Mouse (Mus musculus): ENCODE results near the gene Ddx11. TPM values are rescaled to one million over a fixed set of nuclear protein-coding genes. Genes with fewer than 3 reads are reported as not detected.
A peak's percentile ranks its signal among the peaks of the same experiment; 100 is the strongest.

The Ddx11 gene
- total and polyA plus RNA-seq, 2 experiments from 2014 or later = 2.5 to 6.7 TPM

GRCm38 (mm10) chr17:66077437-66077850 is 45.9 kb upstream of the Ddx11 start:
- peak overlapping the region; percentile 99 for H3K27ac ChIP-seq (ENCODE audit: low read depth, low read length)
- 2% methylated on average over 21 of the region's 23 CpGs for WGBS
- H3K4me2 ChIP-seq (ENCODE audit: low read depth, low read length, poor library complexity, severe bottlenecking) = peak overlapping the region; percentile 67
- H3K36me3 ChIP-seq (ENCODE audit: insufficient read depth, low read length) = peaks cover 6% of the 10 kb centered on the region; the same call in 1 of the 2 replicates
- no peak for TF ChIP-seq CTCF (IDR thresholded peaks at IDR 0.05)
- no peaks in the 10 kb centered on the region for H3K9me3 ChIP-seq (ENCODE audit: low read length)
- peak overlapping the region; percentile 90 for H3K4me3 ChIP-seq (ENCODE audit: low read depth, low read length)
- H3K9ac ChIP-seq (replicated peaks; ENCODE audit: low read length, poor library complexity, severe bottlenecking) = peak overlapping the region; percentile 94
- ATAC-seq (ENCODE audit: low FRiP score) = peak; percentile 69
- DNase-seq (ENCODE audit: low spot score) = peak; percentile 8
- H3K4me1 ChIP-seq (ENCODE audit: insufficient read depth, low read length) = peaks cover 7% of the 10 kb centered on the region
- no peaks in the 10 kb centered on the region for H3K27me3 ChIP-seq (ENCODE audit: insufficient read depth, low read length)

DNA sequence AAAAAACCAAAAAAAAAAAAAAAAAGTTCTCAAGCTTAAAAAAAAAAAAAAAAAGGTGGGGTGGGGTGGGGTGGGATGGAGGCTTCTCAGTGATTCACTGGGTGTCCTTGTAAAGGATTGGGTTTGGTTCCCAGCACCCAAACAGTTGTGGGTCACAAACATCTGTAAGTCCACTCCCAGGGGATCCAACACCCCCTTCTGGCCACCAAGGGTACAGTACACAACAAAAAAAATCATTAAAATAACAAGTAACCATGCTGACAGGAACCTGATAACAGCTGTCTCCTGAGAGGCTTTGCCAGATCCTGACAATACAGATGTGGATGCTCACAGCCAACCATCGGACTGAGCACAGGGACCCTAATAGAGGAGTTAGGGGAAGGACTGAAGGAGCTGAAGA is 38.8 kb upstream of the Ddx11 start:
- H3K4me2 ChIP-seq (ENCODE audit: low read depth, low read length, poor library complexity, severe bottlenecking) = no peak overlapping the region
- H3K27me3 ChIP-seq (ENCODE audit: insufficient read depth, low read length) = no peaks in the 10 kb centered on the region
- ATAC-seq (ENCODE audit: low FRiP score) (no peak), DNase-seq (ENCODE audit: low spot score) (no peak)
- H3K4me3 ChIP-seq (ENCODE audit: low read depth, low read length) = no peak overlapping the region
- H3K9ac ChIP-seq (replicated peaks; ENCODE audit: low read length, poor library complexity, severe bottlenecking) = no peak overlapping the region
- no peaks in the 10 kb centered on the region for H3K4me1 ChIP-seq (ENCODE audit: insufficient read depth, low read length)
- peaks cover 20% of the 10 kb centered on the region for H3K36me3 ChIP-seq (ENCODE audit: insufficient read depth, low read length)
- TF ChIP-seq CTCF (IDR thresholded peaks at IDR 0.05) = 0 out of 2 replicates have a peak, but pooled peaks have one; percentile 12
- H3K9me3 ChIP-seq (ENCODE audit: low read length) = no peaks in the 10 kb centered on the region
- no peak overlapping the region for H3K27ac ChIP-seq (ENCODE audit: low read depth, low read length)
- 83% methylated on average over 1 of the region's 1 CpGs for WGBS

DNA sequence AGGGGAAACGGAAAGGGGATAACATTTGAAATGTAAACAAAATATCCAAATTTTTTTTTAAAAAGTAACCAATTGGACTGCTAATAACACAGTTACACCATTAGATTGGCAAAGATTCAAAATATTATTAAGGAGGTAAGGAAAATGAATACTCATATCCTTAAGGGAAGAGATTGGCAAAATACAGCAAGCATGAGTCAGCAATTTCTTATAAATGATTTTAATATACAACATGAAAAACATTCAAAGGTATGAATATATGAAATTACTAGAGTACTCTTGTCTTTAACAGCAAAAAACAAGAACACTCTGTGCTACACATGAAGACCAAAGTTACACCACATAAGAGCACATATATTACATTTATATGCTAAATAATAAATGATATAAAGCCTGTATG is 38.3 kb upstream of the Ddx11 start:
- Histone ChIP-seq H3K27me3 (ENCODE audit: insufficient read depth, low read length) (no peaks in the 10 kb centered on the region), H3K9ac (replicated peaks; ENCODE audit: low read length, poor library complexity, severe bottlenecking) (no peak overlapping the region), H3K36me3 (ENCODE audit: insufficient read depth, low read length) (peaks cover 20% of the 10 kb centered on the region), H3K4me2 (ENCODE audit: low read depth, low read length, poor library complexity, severe bottlenecking) (no peak overlapping the region), H3K4me1 (ENCODE audit: insufficient read depth, low read length) (no peaks in the 10 kb centered on the region), H3K4me3 (ENCODE audit: low read depth, low read length) (no peak overlapping the region), H3K27ac (ENCODE audit: low read depth, low read length) (no peak overlapping the region), H3K9me3 (ENCODE audit: low read length) (no peaks in the 10 kb centered on the region)
- no peak for TF ChIP-seq CTCF (IDR thresholded peaks at IDR 0.05)
- no peak for DNase-seq (ENCODE audit: low spot score)
- ATAC-seq (ENCODE audit: low FRiP score) = no peak
- 96% methylated on average over 1 of the region's 1 CpGs for WGBS

- H3K9me3 ChIP-seq (ENCODE audit: low read length) = no peaks in the 10 kb centered on the region
- no peak for DNase-seq (ENCODE audit: low spot score)
Measured at GRCm38 (mm10) chr17:66090251-66090650, 33.1 kb upstream of the Ddx11 start.

GRCm38 (mm10) chr17:66091392-66091791 is 31.9 kb upstream of the Ddx11 start:
- ATAC-seq (ENCODE audit: low FRiP score) = no peak

More at GRCm38 (mm10) chr17:66090251-66090650, 33.1 kb upstream of the Ddx11 start:
- ATAC-seq (ENCODE audit: low FRiP score) = no peak
- Histone ChIP-seq H3K36me3 (ENCODE audit: insufficient read depth, low read length) (peaks cover 13% of the 10 kb centered on the region), H3K27me3 (ENCODE audit: insufficient read depth, low read length) (no peaks in the 10 kb centered on the region), H3K27ac (ENCODE audit: low read depth, low read length) (no peak overlapping the region), H3K4me3 (ENCODE audit: low read depth, low read length) (no peak overlapping the region), H3K9ac (replicated peaks; ENCODE audit: low read length, poor library complexity, severe bottlenecking) (no peak overlapping the region), H3K4me1 (ENCODE audit: insufficient read depth, low read length) (no peaks in the 10 kb centered on the region), H3K4me2 (ENCODE audit: low read depth, low read length, poor library complexity, severe bottlenecking) (no peak overlapping the region)
- no peak for TF ChIP-seq CTCF (IDR thresholded peaks at IDR 0.05)

DNA sequence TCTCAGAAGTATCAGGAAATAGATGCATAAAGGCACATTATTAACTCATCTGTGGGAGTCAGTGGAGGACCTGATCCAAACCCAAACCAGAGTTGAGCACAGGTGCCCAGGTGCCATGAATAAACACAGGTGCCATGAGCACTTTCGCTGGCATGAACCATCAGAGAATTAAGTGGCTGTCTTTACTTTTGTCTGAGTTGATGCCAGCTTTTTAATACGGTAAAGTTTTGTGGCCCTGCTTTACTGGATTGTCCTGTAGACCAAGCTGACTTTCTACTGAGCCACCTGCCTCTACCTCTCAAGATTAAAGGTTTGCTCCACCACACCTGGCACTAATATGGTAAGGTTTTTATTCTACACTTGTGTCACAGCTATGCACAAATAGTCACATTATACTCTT is 31.3 kb upstream of the Ddx11 start:
- WGBS = 90% methylated on average over 2 of the region's 2 CpGs
- H3K27me3 ChIP-seq (ENCODE audit: insufficient read depth, low read length) = no peaks in the 10 kb centered on the region
- H3K36me3 ChIP-seq (ENCODE audit: insufficient read depth, low read length) = 0 out of 2 replicates have a peak, but pooled peaks cover 3% of the 10 kb centered on the region
- H3K4me3 ChIP-seq (ENCODE audit: low read depth, low read length) = no peak overlapping the region
- no peaks in the 10 kb centered on the region for H3K9me3 ChIP-seq (ENCODE audit: low read length)
- no peak overlapping the region for H3K27ac ChIP-seq (ENCODE audit: low read depth, low read length)
- H3K4me1 ChIP-seq (ENCODE audit: insufficient read depth, low read length) = no peaks in the 10 kb centered on the region
- no peak overlapping the region for H3K9ac ChIP-seq (replicated peaks; ENCODE audit: low read length, poor library complexity, severe bottlenecking)
- no peak for ATAC-seq (ENCODE audit: low FRiP score)
- no peak for DNase-seq (ENCODE audit: low spot score)
- H3K4me2 ChIP-seq (ENCODE audit: low read depth, low read length, poor library complexity, severe bottlenecking) = no peak overlapping the region
- no peak for TF ChIP-seq CTCF (IDR thresholded peaks at IDR 0.05)

More at GRCm38 (mm10) chr17:66091392-66091791, 31.9 kb upstream of the Ddx11 start:
- no peaks in the 10 kb centered on the region for H3K27me3 ChIP-seq (ENCODE audit: insufficient read depth, low read length)
- no peak overlapping the region for H3K9ac ChIP-seq (replicated peaks; ENCODE audit: low read length, poor library complexity, severe bottlenecking)
- WGBS = 95% methylated on average over 2 of the region's 2 CpGs
- no peaks in the 10 kb centered on the region for H3K4me1 ChIP-seq (ENCODE audit: insufficient read depth, low read length)
- DNase-seq (ENCODE audit: low spot score) = no peak
- no peak overlapping the region for H3K4me3 ChIP-seq (ENCODE audit: low read depth, low read length)
- H3K4me2 ChIP-seq (ENCODE audit: low read depth, low read length, poor library complexity, severe bottlenecking) = no peak overlapping the region
- H3K9me3 ChIP-seq (ENCODE audit: low read length) = no peaks in the 10 kb centered on the region
- peaks cover 6% of the 10 kb centered on the region; the same call in 1 of the 2 replicates for H3K36me3 ChIP-seq (ENCODE audit: insufficient read depth, low read length)
- H3K27ac ChIP-seq (ENCODE audit: low read depth, low read length) = no peak overlapping the region
- no peak for TF ChIP-seq CTCF (IDR thresholded peaks at IDR 0.05)

Measured in midbrain, postnatal 0 days (tissue).